Mouse (Mus musculus) inflammation-experienced regulatory T-cells, adult 16 weeks (primary cell): Measurements from ENCODE around the gene Tnr. TPM values are rescaled to one million over a fixed set of nuclear protein-coding genes. Genes with fewer than 3 reads are reported as not detected.

ENCODE experiments used
- polyA plus RNA-seq: library from polyadenylated mRNA; unstranded; fragments of 100-300 nt; shearing (Covaris generic); gene quantifications from one replicate; pipeline ENCODE4 v1.2.1, GENCODE M21; 2017

Gene Tnr
- polyA plus RNA-seq = not detected

GRCm38 (mm10) chr1:159523578-159523977 is at the start of gene Tnr:
TSS of gene Tnr (plus strand) at chr1:159523769.

